Mouse (Mus musculus) neural tube, embryonic 12.5 days (tissue): Measurements from ENCODE around the gene Otud7a. TPM values are rescaled to one million over a fixed set of nuclear protein-coding genes. Genes with fewer than 3 reads are reported as not detected.
A peak's percentile ranks its signal among the peaks of the same experiment; 100 is the strongest.

Experiments
- ATAC-seq: fragments of 200-750 bp; cut with Nextera tagmentation; 2 replicates; pipeline ENCODE4 v1.8.0; 2017; ENCODE audit warnings: low read depth, mild to moderate bottlenecking, moderate TSS enrichment, moderate library complexity; ENCODE audit not compliant: low FRiP score
- H3K27ac ChIP-seq: fragments of 300-500 bp; sonication (generic); 2 replicates; pipeline ENCODE4 v1.5.1; 2016
- H3K27me3 ChIP-seq: fragments of 300-500 bp; sonication (generic); replicated peaks from 2 replicates; pipeline ENCODE4 v1.6.1; 2016; ENCODE audit warnings: mild to moderate bottlenecking
- H3K36me3 ChIP-seq: fragments of 300-500 bp; sonication (generic); 2 replicates; pipeline ENCODE4 v1.6.1; 2016; ENCODE audit warnings: mild to moderate bottlenecking
- H3K4me1 ChIP-seq: fragments of 300-500 bp; sonication (generic); 2 replicates; pipeline ENCODE4 v1.6.1; 2016
- H3K4me2 ChIP-seq: fragments of 300-500 bp; sonication (generic); replicated peaks from 2 replicates; pipeline ENCODE4 v1.6.1; 2016; ENCODE audit warnings: mild to moderate bottlenecking
- H3K4me3 ChIP-seq: fragments of 300-500 bp; sonication (generic); 2 replicates; pipeline ENCODE4 v1.5.1; 2016
- H3K9ac ChIP-seq: fragments of 300-500 bp; sonication (generic); 2 replicates; pipeline ENCODE4 v1.6.1; 2016; ENCODE audit warnings: mild to moderate bottlenecking
- H3K9me3 ChIP-seq: fragments of 300-500 bp; sonication (generic); 2 replicates; pipeline ENCODE4 v1.6.1; 2016; ENCODE audit warnings: mild to moderate bottlenecking
- WGBS: fragments of 180-500 bp; shearing (Covaris S2); methylation state at CpG from one replicate; pipeline ENCODE4 v1.1.7; 2016; 5-methylcytosine and 5-hydroxymethylcytosine counted together
- polyA plus RNA-seq: library from polyadenylated mRNA; unstranded; fragments of >200 nt; fragmentation: Nextera tagmentation; extraction: Ambion mirVana; gene quantifications from 2 replicates; pipeline ENCODE4 v1.2.1, GENCODE M21; 2016

Gene Otud7a
- polyA plus RNA-seq, 1 experiment from 2014 or later, result 4.2 TPM

GRCm38 (mm10) chr7:63759606-63760005 is 315.1 kb downstream of the Otud7a start:
- WGBS, result 35% methylated on average over 5 of the region's 5 CpGs
- Histone ChIP-seq H3K9me3 (no peaks in the 10 kb centered on the region), H3K4me2 (no peak overlapping the region), H3K36me3 (no peaks in the 10 kb centered on the region), H3K27me3 (peaks cover 64% of the 10 kb centered on the region), H3K9ac (no peak overlapping the region), H3K4me3 (no peak overlapping the region), H3K27ac (no peak overlapping the region), H3K4me1 (peaks cover 23% of the 10 kb centered on the region)
- no peak for ATAC-seq

DNA sequence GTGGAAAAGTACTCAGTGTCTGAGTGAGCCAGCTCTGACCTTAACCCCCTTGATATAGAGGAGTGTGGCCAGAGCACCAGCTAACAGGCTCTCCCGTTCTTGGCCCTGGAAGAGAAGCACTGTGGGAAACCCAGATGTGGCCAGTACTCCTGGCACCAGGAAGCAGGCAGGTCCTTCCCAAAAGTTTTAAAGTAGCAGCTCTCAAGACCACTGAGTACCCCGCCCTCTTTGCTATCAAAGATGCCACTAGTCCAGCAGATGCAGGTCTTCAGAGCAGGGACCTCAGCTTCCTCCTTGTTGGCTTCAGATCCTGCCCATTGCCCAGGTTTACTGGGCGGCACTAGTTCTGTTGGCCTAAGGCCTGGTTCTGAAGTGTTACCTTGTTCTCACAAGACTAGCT is 318.0 kb downstream of the Otud7a start:
- Histone ChIP-seq H3K9ac (no peak overlapping the region), H3K4me3 (no peak overlapping the region), H3K36me3 (no peaks in the 10 kb centered on the region), H3K27me3 (peaks cover 39% of the 10 kb centered on the region), H3K9me3 (no peaks in the 10 kb centered on the region), H3K4me1 (peaks cover 12% of the 10 kb centered on the region), H3K4me2 (no peak overlapping the region), H3K27ac (no peak overlapping the region)
- ATAC-seq, result no peak
- WGBS, result 90% methylated on average over 3 of the region's 3 CpGs

DNA sequence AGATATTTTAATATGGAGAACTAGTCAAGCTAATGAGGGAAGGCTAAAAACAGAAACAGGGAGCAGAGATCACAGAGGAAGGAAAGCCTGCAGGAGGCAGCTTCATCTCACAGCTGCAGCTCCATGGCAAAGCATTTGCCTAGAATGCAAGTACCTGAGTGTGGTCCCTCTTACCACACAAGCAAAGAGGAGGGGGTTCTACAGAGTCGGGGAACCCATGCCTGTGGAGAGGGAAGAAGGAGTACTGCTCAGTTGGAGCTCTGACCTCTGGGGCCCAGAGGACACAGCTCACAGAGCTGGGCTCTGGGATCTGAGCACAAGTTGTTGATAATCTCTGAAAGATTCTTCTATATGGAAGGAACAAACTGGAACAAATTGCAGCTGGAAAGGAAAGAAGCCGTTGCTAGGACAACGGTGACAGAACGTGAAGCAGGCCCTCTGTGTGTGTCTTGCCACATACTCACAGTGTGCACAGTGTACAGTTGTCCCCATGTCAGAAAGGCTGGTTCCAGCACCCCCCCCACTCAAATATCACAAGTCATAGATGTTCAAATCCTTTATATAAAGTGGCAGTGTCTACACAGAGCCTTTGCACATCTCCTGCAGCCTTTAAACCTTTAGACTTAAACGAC is 324.0 kb downstream of the Otud7a start:
- H3K27ac ChIP-seq, result no peak overlapping the region
- H3K36me3 ChIP-seq, result no peaks in the 10 kb centered on the region
- no peaks in the 10 kb centered on the region for H3K27me3 ChIP-seq
- ATAC-seq, result peak; percentile 67; the same call in 1 of the 2 replicates
- no peak overlapping the region for H3K9ac ChIP-seq
- peaks cover 7% of the 10 kb centered on the region for H3K4me1 ChIP-seq
- 42% methylated on average over 5 of the region's 5 CpGs for WGBS
- H3K9me3 ChIP-seq, result no peaks in the 10 kb centered on the region
- no peak overlapping the region for H3K4me2 ChIP-seq
- no peak overlapping the region for H3K4me3 ChIP-seq

GRCm38 (mm10) chr7:63773268-63773667 is 328.7 kb downstream of the Otud7a start:
- Histone ChIP-seq H3K27me3 (no peaks in the 10 kb centered on the region), H3K4me1 (peaks cover 5% of the 10 kb centered on the region), H3K36me3 (no peaks in the 10 kb centered on the region), H3K4me3 (no peak overlapping the region), H3K9me3 (no peaks in the 10 kb centered on the region), H3K27ac (no peak overlapping the region), H3K9ac (no peak overlapping the region), H3K4me2 (no peak overlapping the region)
- WGBS, result 92% methylated on average over 1 of the region's 1 CpGs
- ATAC-seq, result no peak

- no peak for ATAC-seq
- Histone ChIP-seq H3K9me3 (no peaks in the 10 kb centered on the region), H3K27ac (no peak overlapping the region), H3K4me2 (no peak overlapping the region), H3K36me3 (no peaks in the 10 kb centered on the region), H3K4me3 (no peak overlapping the region), H3K4me1 (no peaks in the 10 kb centered on the region), H3K9ac (no peak overlapping the region), H3K27me3 (no peaks in the 10 kb centered on the region)
- WGBS, result 40% methylated on average over 1 of the region's 1 CpGs
These were observed 329.7 kb downstream of the Otud7a start for GRCm38 (mm10) chr7:63774291-63774690.

DNA sequence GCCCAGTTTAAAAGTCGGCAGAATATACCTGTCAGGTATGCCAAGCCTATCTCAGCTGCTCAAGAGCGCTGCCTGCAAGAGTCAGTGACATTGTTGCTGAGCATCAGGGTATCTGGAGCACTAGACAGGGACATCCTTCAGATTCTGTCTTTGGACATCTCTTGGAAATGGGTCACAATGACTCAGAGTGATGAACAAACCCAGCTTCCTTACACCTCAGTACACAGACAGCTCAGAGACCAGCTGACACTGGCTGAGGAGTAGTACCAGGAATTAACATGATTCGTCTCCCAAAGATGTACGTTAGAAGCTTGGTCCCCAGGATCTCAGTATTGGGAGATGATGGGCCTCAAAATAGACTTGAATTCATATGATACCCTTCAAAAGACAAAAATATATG is 332.8 kb downstream of the Otud7a start:
- Histone ChIP-seq H3K27me3 (no peaks in the 10 kb centered on the region), H3K27ac (no peak overlapping the region), H3K4me2 (no peak overlapping the region), H3K9me3 (no peaks in the 10 kb centered on the region), H3K36me3 (no peaks in the 10 kb centered on the region), H3K4me3 (no peak overlapping the region), H3K4me1 (no peaks in the 10 kb centered on the region), H3K9ac (no peak overlapping the region)
- WGBS, result 89% methylated on average over 4 of the region's 4 CpGs
- no peak for ATAC-seq

- no peaks in the 10 kb centered on the region for H3K36me3 ChIP-seq
- no peak for ATAC-seq
- H3K9me3 ChIP-seq, result no peaks in the 10 kb centered on the region
- H3K4me1 ChIP-seq, result no peaks in the 10 kb centered on the region
- H3K4me3 ChIP-seq, result no peak overlapping the region
- no peak overlapping the region for H3K9ac ChIP-seq
- no peaks in the 10 kb centered on the region for H3K27me3 ChIP-seq
- H3K4me2 ChIP-seq, result no peak overlapping the region
- WGBS, result 92% methylated on average over 3 of the region's 3 CpGs
- no peak overlapping the region for H3K27ac ChIP-seq
These were observed 336.3 kb downstream of the Otud7a start for GRCm38 (mm10) chr7:63780821-63781220.

DNA sequence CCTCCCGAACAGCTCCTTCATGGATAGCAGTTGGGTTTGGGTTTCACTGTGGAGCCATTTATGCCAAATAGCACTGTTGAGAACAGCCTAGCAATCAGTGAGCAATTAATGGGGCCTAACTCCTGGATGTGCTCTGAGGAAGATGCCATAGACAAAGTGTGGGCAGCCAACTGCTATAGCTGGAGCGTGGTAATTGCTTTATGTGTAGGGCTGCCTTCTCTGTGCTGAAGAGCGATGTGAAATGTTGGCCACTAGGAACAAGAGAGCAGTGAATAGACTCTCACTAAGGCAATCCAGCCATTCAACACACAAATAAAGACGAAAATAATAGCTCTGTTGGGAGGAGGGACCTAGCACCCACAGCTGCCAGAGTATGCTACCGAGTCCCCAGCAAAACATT is 345.2 kb downstream of the Otud7a start:
- Histone ChIP-seq H3K9ac (no peak overlapping the region), H3K9me3 (no peaks in the 10 kb centered on the region), H3K4me2 (no peak overlapping the region), H3K4me1 (no peaks in the 10 kb centered on the region), H3K36me3 (no peaks in the 10 kb centered on the region), H3K27ac (no peak overlapping the region), H3K27me3 (no peaks in the 10 kb centered on the region), H3K4me3 (no peak overlapping the region)
- ATAC-seq, result peak; percentile 63; the same call in 1 of the 2 replicates
- WGBS, result 19% methylated on average over 5 of the region's 5 CpGs

DNA sequence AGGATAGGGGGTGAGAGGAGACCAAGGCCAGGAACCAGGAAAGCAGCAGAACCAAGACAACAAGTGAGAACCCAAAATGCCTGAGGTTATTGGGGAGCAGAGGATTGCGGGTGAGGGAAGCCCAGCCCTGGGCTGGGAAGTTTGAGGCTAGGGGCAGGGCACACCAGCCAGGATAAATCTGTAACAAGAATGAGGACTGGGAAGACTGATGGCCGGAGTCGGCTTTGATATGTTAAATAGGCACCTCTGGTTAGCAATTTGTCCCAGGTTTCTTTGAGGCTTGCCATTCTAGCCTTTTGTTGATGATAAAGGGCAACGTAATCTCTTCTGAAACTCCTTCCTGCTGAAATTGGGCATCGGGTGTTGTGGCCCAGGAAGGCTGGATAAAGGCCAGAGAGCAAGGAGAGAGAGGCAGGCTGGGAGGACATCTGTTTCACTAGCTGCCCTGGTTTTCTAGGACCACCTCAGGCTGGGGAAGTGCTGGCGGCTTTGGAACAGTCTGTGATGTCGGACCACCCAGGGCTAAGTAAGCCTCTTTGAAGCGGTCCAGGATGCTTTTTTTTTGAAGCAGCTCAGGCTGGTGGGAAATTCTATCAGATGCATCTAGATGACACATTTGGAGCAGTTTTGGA is 351.6 kb downstream of the Otud7a start:
- no peak for ATAC-seq
- no peaks in the 10 kb centered on the region for H3K27me3 ChIP-seq
- H3K9ac ChIP-seq, result no peak overlapping the region
- H3K27ac ChIP-seq, result no peak overlapping the region
- H3K9me3 ChIP-seq, result no peaks in the 10 kb centered on the region
- WGBS, result 9% methylated on average over 8 of the region's 8 CpGs
- H3K4me3 ChIP-seq, result no peak overlapping the region
- H3K4me2 ChIP-seq, result no peak overlapping the region
- H3K4me1 ChIP-seq, result peaks cover 7% of the 10 kb centered on the region
- H3K36me3 ChIP-seq, result no peaks in the 10 kb centered on the region

DNA sequence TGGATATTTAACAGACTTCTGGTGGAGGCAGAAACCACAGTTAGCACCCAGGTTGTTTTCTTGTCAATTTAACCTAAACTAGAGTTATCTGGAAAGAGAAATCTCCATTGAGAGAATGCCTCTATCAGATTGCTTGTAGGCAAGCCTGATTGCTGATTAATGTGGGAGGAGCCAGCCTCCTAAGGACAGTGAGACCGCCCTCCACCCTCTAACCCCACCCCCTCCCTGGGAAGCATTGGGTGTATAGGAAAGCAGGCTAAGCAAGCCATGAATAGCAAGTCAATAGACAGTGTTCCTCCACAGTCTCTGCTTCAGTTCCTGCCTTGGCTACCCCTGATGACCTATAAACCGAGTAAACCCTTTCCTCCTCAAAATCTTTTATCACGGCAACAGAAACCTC is 353.9 kb downstream of the Otud7a start:
- Histone ChIP-seq H3K9me3 (no peaks in the 10 kb centered on the region), H3K4me2 (no peak overlapping the region), H3K36me3 (no peaks in the 10 kb centered on the region), H3K4me3 (no peak overlapping the region), H3K27ac (no peak overlapping the region), H3K9ac (no peak overlapping the region), H3K4me1 (peaks cover 7% of the 10 kb centered on the region), H3K27me3 (no peaks in the 10 kb centered on the region)
- WGBS, result 79% methylated on average over 3 of the region's 3 CpGs
- ATAC-seq, result no peak

DNA sequence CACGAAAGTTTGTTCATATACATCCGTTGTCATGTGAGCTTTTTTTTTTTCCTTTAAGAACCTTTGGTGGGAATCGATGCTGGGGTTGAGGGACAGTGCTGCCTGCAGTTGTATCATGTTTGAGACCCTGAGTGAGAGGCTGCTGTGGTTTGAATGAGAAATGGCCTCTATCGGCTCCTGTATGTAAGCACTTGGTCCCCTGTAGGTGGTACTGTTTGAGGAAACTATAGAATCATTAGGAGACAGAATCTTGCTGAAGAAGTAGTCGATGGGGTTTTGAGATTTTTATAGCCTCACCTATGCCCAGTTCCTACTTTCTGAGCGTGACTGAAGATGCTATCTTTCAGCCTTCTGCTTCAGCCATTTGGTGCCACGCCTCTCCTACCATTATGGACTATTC is 354.8 kb downstream of the Otud7a start:
- Histone ChIP-seq H3K4me2 (no peak overlapping the region), H3K27ac (no peak overlapping the region), H3K9ac (no peak overlapping the region), H3K4me3 (no peak overlapping the region), H3K27me3 (no peaks in the 10 kb centered on the region), H3K9me3 (no peaks in the 10 kb centered on the region), H3K4me1 (peaks cover 7% of the 10 kb centered on the region), H3K36me3 (no peaks in the 10 kb centered on the region)
- no peak for ATAC-seq
- 89% methylated on average over 7 of the region's 7 CpGs for WGBS

DNA sequence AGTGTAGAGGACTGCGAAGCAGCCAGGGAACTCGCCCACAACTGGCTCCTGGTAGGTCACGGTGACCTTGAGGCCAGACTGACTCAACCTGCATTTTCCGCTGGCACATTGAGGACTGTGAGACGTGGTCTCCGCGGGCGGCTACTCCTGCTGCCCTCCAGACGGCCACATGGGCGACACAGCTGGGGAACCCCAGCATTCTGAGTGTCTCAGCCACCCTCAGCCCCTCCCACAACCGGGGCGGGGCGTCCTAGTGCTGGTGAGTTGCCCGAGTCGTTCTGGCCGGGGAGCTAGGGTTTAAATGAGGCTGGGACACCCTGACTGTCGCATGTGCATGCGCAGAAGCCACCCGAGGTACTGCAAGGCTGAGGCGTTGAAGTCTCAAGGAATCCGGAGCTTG is 358.2 kb downstream of the Otud7a start:
- Histone ChIP-seq H3K4me2 (no peak overlapping the region), H3K27ac (no peak overlapping the region), H3K4me1 (no peaks in the 10 kb centered on the region), H3K27me3 (no peaks in the 10 kb centered on the region), H3K36me3 (no peaks in the 10 kb centered on the region), H3K4me3 (no peak overlapping the region), H3K9me3 (no peaks in the 10 kb centered on the region), H3K9ac (no peak overlapping the region)
- no peak for ATAC-seq
- 92% methylated on average over 21 of the region's 21 CpGs for WGBS
